Mouse (Mus musculus): ENCODE data around the gene Lrrc75a.
"Not testable (repeated sequence)": the region's sequence is repeated elsewhere in the genome, so short reads cannot be mapped to it uniquely, and the experiment has no call there.

Gene Lrrc75a

GRCm38 (mm10) chr11:62647661-62648590 is at the start of gene Lrrc75a:
Gene Lrrc75a (minus strand): TSS chr11:62648523.
- peak; percentile 40 for DNase-seq (ENCODE audit: low spot score)

GRCm38 (mm10) chr11:62695126-62695525 is 46.8 kb upstream of the Lrrc75a start:
- no peak for DNase-seq (ENCODE audit: low spot score)

GRCm38 (mm10) chr11:62693299-62694184 is 45.2 kb upstream of the Lrrc75a start:
- no peak for DNase-seq (ENCODE audit: low spot score)

- no peak for DNase-seq (ENCODE audit: low spot score)
Observed at GRCm38 (mm10) chr11:62691592-62691991, 43.3 kb upstream of the Lrrc75a start.

- no peak for DNase-seq (ENCODE audit: low spot score)
Observed at GRCm38 (mm10) chr11:62679954-62680353, 31.6 kb upstream of the Lrrc75a start.

- no peak for DNase-seq (ENCODE audit: low spot score)
Observed at GRCm38 (mm10) chr11:62678778-62679354, 30.5 kb upstream of the Lrrc75a start.

GRCm38 (mm10) chr11:62676290-62676596 is 27.9 kb upstream of the Lrrc75a start:
- DNase-seq (ENCODE audit: low spot score): no peak

GRCm38 (mm10) chr11:62675480-62676289 is 27.4 kb upstream of the Lrrc75a start:
- peak; percentile 45 for DNase-seq (ENCODE audit: low spot score)

GRCm38 (mm10) chr11:62670006-62670405 is 21.7 kb upstream of the Lrrc75a start:
- no peak for DNase-seq (ENCODE audit: low spot score)

- no peak for DNase-seq (ENCODE audit: low spot score)
Observed at GRCm38 (mm10) chr11:62669471-62669870, 21.1 kb upstream of the Lrrc75a start.

GRCm38 (mm10) chr11:62668986-62669385 is 20.7 kb upstream of the Lrrc75a start:
- no peak for DNase-seq (ENCODE audit: low spot score)

GRCm38 (mm10) chr11:62664250-62664649 is 15.9 kb upstream of the Lrrc75a start:
- DNase-seq (ENCODE audit: low spot score): no peak

GRCm38 (mm10) chr11:62660885-62661284 is 12.6 kb upstream of the Lrrc75a start:
- DNase-seq (ENCODE audit: low spot score): no peak

- no peak for DNase-seq (ENCODE audit: low spot score)
Observed at GRCm38 (mm10) chr11:62652080-62652479, 3.8 kb upstream of the Lrrc75a start.

GRCm38 (mm10) chr11:62651563-62651962 is 3.2 kb upstream of the Lrrc75a start:
- DNase-seq (ENCODE audit: low spot score): peak; percentile 61

- DNase-seq (ENCODE audit: low spot score): not testable (repeated sequence)
Observed at GRCm38 (mm10) chr11:62649803-62650202, 1.5 kb upstream of the Lrrc75a start.

- peak; percentile 92 for DNase-seq (ENCODE audit: low spot score)
Observed at GRCm38 (mm10) chr11:62648591-62649391, 468 bp upstream of the Lrrc75a start, which contains the start of gene Mmgt2. Gene Mmgt2 (plus strand): TSS chr11:62648664.

- no peak for DNase-seq (ENCODE audit: low spot score)
Observed at GRCm38 (mm10) chr11:62646958-62647515, 1.3 kb downstream of the Lrrc75a start.

GRCm38 (mm10) chr11:62646495-62646843 is 1.9 kb downstream of the Lrrc75a start:
- no peak for DNase-seq (ENCODE audit: low spot score)

- peak; percentile 76 for DNase-seq (ENCODE audit: low spot score)
Observed at GRCm38 (mm10) chr11:62645732-62646494, 2.4 kb downstream of the Lrrc75a start.

All from testis, postnatal 14 days (tissue).